Mouse (Mus musculus) layer of hippocampus, postnatal 36 days (tissue): ENCODE results near the gene Trim7. TPM values are rescaled to one million over a fixed set of nuclear protein-coding genes. Genes with fewer than 3 reads are reported as not detected.
A peak's percentile ranks its signal among the peaks of the same experiment; 100 is the strongest.
"Not testable (repeated sequence)": the region's sequence is repeated elsewhere in the genome, so short reads cannot be mapped to it uniquely, and the experiment has no call there.

Source experiments
- DNase-seq, 2 experiments: peaks; one replicate each; pipeline ENCODE4 v3.0.0; 2022
- total RNA-seq, 2 experiments: library from RNA; stranded (reverse); gene quantifications; 2 replicates each; pipeline ENCODE4 v1.2.3; 2021

Trim7 gene
- total RNA-seq, 2 experiments from 2014 or later, result 1.6 to 2.5 TPM

DNA sequence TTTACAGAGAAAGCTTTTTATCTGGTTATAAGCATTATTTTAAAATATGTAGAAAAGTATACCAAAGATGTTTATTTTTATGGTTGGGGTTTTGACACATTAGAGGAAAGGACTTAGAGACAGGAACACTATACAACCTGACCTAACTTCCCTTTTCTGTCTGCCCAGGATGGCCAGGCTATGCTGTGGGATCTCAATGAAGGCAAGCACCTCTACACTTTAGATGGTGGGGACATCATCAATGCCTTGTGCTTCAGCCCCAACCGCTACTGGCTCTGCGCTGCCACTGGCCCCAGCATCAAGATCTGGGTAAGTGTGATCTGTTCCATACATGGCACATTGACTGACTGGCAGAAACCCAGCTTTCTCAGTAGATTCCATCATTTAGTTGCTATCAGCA lies 22.0 kb upstream of the Trim7 start:
- DNase-seq, result no peak

- no peak for DNase-seq
Measured at GRCm38 (mm10) chr11:48804922-48805321, 21.0 kb upstream of the Trim7 start.

GRCm38 (mm10) chr11:48806856-48807562 lies 18.9 kb upstream of the Trim7 start:
- DNase-seq, result peak; percentile 36 to 57

- DNase-seq, result no peak
Measured at GRCm38 (mm10) chr11:48807563-48808303, 18.2 kb upstream of the Trim7 start.

GRCm38 (mm10) chr11:48808304-48808646 lies 17.7 kb upstream of the Trim7 start:
- DNase-seq, result no peak

DNA sequence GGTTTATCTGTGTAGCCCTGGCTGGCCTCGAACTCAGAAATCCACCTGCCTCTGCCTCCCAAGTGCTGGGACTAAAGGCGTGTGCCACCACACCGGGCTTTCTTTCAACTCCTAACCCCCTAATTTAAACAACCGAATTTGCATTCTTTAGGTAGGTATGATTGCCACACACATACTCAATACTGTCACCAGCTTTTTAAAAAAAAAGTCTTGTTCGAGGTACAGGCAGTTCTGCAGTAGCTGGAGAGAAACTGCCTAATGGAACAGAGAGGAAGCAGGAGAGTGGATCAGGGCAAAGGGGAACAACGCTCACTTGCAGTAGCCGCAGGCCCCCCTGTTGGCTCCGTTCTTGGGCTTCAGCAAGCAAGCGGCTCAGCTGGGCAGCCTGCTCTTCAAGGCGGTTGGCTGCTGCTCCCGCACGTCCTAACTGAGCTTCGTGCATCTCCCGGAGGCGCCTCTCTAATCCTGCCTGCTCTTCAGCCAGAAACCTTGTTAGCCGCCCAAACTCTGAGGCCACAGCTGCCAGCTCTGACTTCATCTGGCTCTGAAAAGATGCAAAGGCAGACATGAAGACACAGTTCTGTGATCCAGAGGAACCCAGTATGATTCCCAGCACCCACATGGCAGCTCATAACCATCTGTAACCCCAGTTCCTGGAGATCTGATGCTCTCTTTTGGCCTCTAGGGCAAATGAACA lies 17.1 kb upstream of the Trim7 start:
- DNase-seq, result no peak

- DNase-seq, result no peak
Measured at GRCm38 (mm10) chr11:48809434-48809830, 16.5 kb upstream of the Trim7 start.

- no peak for DNase-seq
Measured at GRCm38 (mm10) chr11:48810142-48810541, 15.8 kb upstream of the Trim7 start.

- no peak for DNase-seq
Measured at GRCm38 (mm10) chr11:48813782-48814181, 12.2 kb upstream of the Trim7 start.

DNA sequence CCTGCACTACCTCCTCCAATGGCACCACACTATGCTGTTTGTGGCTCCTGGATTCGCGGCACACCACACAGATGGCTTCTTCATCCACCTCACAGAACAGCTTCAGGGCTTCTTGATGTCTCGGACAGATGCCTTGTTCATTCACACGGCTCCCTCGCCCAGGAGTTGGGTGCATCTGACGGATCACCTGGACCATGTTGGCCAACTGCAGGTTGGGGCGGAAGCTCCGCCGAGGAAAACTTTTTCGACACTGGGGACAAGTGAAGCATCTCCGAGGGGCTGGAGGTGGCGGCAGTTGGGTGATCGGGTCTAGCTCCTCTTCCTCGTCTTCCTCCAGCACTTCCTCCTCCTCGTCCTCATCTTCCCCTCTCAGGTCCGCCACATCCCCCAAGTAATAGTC lies 10.1 kb upstream of the Trim7 start:
- DNase-seq, result no peak

DNA sequence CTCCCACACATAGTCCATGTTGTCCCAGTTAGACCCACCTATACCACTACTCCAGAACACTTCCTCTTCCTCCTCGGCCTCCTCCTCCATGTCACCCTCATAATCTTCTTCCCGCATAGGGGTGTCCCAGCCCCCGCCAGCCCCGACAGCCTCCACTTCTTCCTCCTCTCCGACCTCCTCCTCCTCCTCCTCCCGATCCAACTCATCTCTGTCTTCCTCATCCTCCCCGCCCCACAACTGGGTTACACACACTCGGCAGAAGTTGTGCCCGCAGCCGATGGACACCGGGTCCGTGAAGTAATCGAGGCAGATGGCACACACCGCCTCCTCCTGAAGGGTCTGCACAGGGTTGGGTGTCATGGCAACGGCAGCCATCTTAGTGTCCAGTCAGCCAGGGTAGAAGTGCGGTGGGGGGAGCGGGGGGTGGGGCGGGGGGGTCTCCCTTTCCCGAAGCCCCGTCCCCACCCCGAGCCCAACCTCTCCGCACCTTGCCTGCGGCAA lies 9.6 kb upstream of the Trim7 start:
- DNase-seq, result peak in 1 of 2 experiments; percentile 49

DNA sequence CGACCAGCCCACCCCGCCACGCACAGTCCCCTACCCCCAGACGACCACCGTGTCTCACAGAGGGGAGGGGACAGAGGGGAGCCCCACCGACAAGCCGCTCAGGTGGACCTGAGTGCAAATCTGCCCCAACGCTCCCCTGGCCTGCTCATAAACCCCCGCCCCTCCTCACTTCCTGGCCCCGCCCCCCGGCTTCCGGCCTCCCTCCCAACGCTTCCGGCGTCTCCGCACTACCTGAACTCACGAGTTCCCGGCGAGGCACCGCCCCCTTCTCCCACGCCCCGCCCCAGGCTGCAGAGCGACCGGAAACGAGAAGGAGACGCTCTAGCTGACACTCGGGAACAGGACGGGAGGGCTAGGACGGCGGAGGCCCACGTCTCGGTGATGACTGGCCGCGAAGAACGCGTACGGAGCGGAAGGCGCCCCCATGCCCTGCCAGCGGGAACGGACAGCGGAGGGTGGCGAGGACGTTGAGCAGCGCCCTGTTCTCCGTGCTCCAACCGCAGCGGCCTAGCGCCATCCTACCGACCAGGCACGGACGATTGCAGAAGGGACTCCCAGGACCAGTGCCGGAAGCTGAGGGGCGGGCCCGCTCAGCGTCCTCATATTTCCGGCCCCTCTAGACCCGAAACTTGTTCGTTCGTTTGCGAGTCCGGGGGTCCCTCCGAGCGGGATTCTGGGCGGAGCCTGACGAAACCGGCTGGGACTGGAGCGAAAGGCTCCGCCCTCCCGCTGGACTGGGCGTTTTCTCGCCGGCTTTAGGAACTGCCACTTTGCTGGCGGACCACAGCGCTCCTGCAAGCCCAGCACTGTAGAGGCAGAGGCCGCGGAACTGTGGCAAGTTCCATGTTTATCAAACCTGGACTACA lies 8.9 kb upstream of the Trim7 start, which contains the start of gene Trim41:
Trim41 (minus strand) TSS at position 554 of the 866 bp plus-strand sequence.
- DNase-seq, result peak; percentile 98 to 99

DNA sequence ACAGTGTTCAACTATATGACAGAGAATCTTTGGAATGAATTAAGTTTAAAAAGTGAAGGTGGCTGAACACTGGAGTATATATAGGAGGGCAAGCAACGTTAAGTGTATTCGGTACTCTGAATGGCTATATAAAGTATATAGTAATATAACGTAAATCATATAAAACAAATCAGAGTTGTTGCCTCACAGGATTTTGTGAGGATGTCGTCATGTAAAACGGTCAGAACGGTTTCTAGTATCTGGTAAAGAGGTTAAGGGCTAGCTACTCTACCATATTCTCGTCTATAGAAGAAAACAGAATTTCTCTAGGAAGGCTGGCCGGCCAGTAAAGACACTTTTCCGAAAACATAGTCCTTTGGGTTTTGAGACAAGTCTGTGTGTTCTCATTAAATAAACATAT lies 8.1 kb upstream of the Trim7 start:
- no peak for DNase-seq

DNA sequence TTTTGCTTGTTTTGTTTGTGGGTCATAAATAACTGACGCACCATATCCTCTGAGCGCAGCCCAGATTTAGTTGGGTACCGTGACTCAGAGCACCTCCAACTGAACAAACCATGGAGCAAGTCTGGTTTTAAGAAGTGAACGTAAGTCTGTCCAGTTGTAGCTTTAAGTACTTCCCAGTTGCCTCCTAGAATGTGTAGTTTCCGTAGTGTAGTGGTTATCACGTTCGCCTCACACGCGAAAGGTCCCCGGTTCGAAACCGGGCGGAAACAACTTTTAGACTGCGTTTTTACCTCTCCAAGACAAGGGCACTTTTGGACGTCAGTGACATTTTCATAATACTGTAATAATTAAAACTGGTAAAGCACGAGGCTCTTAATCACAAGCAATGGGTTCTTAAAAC lies 7.6 kb upstream of the Trim7 start:
- peak; percentile 72 to 82 for DNase-seq

GRCm38 (mm10) chr11:48819614-48820307 lies 6.2 kb upstream of the Trim7 start:
- DNase-seq, result no peak

DNA sequence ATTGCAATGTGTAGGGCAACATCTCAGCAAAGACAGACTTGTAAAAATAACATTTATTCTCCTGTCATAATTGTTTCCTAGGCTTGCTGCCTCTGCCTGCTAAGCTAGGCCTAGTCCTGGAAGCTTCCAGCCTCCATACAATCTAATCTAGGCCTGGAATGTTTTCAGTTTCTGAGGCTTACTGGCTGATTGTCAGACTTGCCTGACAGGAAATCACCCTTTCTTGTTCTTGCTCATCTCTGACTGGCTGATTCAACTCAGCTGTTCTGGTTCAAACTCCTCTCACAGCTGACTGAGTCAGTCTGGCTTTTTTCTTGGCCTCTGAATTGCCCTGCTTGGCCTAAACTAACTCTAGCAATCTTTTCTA lies 5.6 kb upstream of the Trim7 start:
- DNase-seq, result no peak

DNA sequence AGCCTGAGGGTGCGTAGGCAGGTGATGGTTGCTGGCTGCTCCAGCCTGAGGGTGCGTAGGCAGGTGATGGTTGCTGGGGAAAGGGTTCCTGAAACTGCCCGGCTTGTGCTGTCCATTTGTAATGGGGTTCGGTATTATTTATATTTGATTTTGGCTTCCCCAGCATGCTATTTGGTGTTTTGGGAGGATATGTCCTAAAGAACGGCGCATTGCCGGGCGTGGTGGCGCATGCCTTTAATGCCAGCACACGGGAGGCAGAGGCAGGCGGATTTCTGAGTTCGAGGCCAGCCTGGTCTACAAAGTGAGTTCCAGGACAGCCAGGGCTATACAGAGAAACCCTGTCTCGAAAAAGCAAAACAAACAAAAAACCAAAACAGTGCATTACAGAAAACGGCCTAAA lies 4.6 kb upstream of the Trim7 start:
- not testable (repeated sequence) for DNase-seq

DNA sequence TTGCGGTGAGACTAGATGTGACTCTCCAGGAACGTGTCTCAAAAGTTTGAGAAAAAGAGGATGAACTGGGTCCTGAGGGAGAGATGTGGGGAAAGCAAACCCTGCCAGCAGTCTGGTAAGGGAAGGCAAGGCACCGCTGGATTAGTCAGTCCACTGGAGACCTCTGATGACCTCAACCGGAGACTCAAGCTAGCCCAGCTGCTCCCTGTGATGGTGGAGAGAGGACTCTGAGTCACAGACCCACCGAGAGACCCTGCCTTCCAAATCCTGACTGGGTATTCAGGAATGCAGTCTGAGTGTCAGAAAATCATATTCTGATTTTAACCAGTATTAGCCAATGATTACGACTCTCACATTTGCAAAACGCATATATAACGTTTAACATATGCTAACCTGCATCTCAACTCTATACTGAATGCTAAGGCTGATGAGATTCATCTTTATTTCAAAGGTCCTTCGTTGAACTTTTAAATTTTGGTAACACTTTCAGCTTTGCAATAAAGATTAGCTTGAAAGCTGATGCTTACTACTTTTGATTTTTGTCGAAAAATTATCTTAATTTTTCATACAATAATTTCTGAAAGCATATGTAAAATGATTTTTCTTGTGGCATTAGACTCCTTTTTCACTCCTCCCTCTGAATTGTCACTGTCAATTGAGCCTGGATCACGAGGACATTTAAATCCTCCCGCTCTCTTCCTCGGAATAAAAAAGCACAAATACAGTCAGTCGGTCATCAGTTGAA lies 3.0 kb upstream of the Trim7 start:
- no peak for DNase-seq

GRCm38 (mm10) chr11:48823536-48823972 lies 2.4 kb upstream of the Trim7 start:
- DNase-seq, result peak; percentile 34 to 62

DNA sequence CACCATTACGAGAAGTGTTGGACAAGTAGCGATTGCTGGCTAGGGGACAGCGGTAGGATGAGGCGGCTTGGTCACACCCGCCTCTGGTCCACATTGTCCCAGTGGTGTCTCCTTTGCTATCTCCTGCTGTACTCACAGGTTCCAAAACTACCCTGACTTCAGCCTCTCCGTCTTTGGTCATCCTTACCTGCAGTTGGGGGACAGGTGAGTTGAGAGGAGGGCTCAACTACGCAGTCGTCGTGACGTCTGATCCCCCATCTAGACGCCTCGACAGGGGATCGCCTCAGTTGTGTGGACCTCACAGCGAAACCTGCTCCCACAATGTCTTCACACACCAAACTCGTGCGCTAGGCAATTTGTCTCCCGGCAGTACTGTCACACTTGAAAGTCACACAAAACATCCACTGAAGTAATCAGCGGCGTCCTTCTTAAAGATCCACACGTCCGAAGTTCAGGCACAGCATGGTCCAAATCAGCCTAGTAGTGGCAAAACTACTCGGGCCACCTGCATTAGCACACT lies 1.6 kb upstream of the Trim7 start:
- no peak for DNase-seq

DNA sequence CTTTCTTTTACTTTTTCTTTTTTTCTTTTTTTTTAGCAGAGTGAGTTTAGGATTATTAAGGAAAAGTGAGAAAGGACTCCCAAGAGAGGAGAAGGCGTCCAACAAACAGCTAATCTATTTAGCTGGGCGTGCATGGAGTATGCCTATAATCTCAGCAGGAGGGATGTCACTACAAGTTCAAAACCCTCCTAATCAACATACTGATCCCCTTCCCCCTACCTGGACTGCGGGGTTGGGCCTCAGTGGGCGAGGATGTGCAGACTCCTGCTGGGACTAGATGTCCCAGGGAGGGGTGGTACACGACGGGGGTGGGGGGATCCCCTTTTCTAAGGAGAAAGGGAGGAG lies 784 bp downstream of the Trim7 start:
- DNase-seq, result no peak
